Mouse (Mus musculus): Measurements from ENCODE around the gene Galr3. TPM values are rescaled to one million over a fixed set of nuclear protein-coding genes. Genes with fewer than 3 reads are reported as not detected.

The Galr3 gene
- total and polyA plus RNA-seq, 3 experiments = 2.6 to 4.5 TPM; not detected in 1

- TF ChIP-seq RAD21 (IDR thresholded peaks at IDR 0.05; ENCODE audit: low read depth, low read length) (peak; percentile 53), NELFE (IDR thresholded peaks at IDR 0.05; ENCODE audit: low read depth, low read length) (no peak), SMC3 (IDR thresholded peaks at IDR 0.05; ENCODE audit: low read depth, low read length) (peak; percentile 53), RCOR1 (IDR thresholded peaks at IDR 0.05; ENCODE audit: low read depth, low read length) (no peak), MAFK (IDR thresholded peaks at IDR 0.05; ENCODE audit: borderline replicate concordance, low read depth, low read length) (no peak), SIN3A (IDR thresholded peaks at IDR 0.05; ENCODE audit: low read length) (no peak; the same call in 1 of the 2 replicates), E2F4 (IDR thresholded peaks at IDR 0.05; ENCODE audit: borderline replicate concordance, low read depth, low read length) (no peak), TBP (IDR thresholded peaks at IDR 0.05; ENCODE audit: low read depth, low read length) (peak; percentile 69), ZMIZ1 (IDR thresholded peaks at IDR 0.05; ENCODE audit: low read depth, low read length) (no peak), BHLHE40 (IDR thresholded peaks at IDR 0.05; ENCODE audit: borderline replicate concordance, low read depth, low read length) (no peak), USF1 (IDR thresholded peaks at IDR 0.05; ENCODE audit: low read depth, low read length) (no peak), EP300 (IDR thresholded peaks at IDR 0.05; ENCODE audit: low read depth in 1 of 2, low read length in 2 of 2) (no peak), MYC (IDR thresholded peaks at IDR 0.05; ENCODE audit: low read depth, low read length) (peak; percentile 88), MXI1 (IDR thresholded peaks at IDR 0.05; ENCODE audit: low read depth, low read length) (no peak), GATA1 (IDR thresholded peaks at IDR 0.05; ENCODE audit: low read depth, low read length) (no peak), ZC3H11A (IDR thresholded peaks at IDR 0.05; ENCODE audit: low read depth, low read length) (peak; percentile 47), POLR2A (IDR thresholded peaks at IDR 0.05; ENCODE audit: control insufficient read depth in 1 of 2, insufficient read depth in 1 of 2, low read depth in 1 of 2, low read length in 2 of 2, poor library complexity in 1 of 2) (no peak), GABPA (IDR thresholded peaks at IDR 0.05; ENCODE audit: low read depth, low read length) (no peak), ZKSCAN1 (IDR thresholded peaks at IDR 0.05; ENCODE audit: low read depth, low read length) (no peak), CTCF (IDR thresholded peaks at IDR 0.05 in 2 of 3, conservative IDR thresholded peaks at IDR 0.05 in 1 of 3; ENCODE audit: control insufficient read depth in 1 of 3, insufficient read depth in 1 of 3, low read depth in 2 of 3, low read length in 3 of 3, poor library complexity in 1 of 3, severe bottlenecking in 1 of 3) (peak; percentile 36 to 68 (median 39); a peak in 5 of 6 replicates), NRF1 (IDR thresholded peaks at IDR 0.05; ENCODE audit: insufficient read depth, low read depth, low read length, poor library complexity, severe bottlenecking) (no peak), ZNF384 (IDR thresholded peaks at IDR 0.05; ENCODE audit: low read depth, low read length) (peak; percentile 17; the same call in 1 of the 2 replicates), MAZ (IDR thresholded peaks at IDR 0.05; ENCODE audit: low read depth, low read length) (no peak), TAL1 (IDR thresholded peaks at IDR 0.05; ENCODE audit: low read length) (no peak), CHD1 (IDR thresholded peaks at IDR 0.05; ENCODE audit: low read depth, low read length) (no peak)
Observed at GRCm38 (mm10) chr15:79071117-79072039, 29.7 kb downstream of the Galr3 start (continued).
